1 mouse cellular context compared by ENCODE assay signal in the genomic region with DNA sequence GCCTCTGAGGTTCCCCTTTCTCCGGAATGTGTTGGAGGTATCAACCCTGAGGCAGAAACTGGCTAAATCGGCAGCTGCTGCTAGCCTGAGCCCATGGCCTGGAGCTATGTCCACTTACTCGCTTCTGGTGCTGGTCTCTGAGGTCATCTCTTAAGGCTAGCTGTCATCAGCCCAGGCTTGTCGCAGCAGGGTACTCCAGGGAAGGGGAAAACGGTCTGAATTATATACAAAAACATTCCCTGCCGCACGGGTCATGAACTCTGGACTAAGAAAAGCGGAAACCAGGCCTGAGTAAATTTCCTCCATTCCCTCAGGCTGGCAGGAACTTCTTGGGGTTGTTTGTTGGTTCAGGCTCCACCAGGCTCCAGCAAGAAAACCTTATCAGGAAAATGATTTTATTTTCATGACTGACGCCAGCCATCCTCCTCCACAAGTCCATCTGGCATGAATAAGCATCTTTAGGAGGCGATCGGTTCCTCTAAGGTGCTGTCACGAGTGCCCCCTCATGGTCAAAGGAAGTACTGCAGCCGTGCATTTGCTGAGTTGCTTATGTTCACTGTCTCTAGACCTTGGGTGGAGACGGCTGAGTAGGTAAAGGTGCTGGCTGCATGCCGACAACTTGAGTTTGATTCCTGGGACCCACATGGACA.
A peak's percentile ranks its signal among the peaks of the same experiment; 100 is the strongest.
TF ChIP-seq lines count a peak whose summit lies in the region.

No protein-coding gene starts in this region.

TF ChIP-seq in CH12.LX, 34 proteins besides CTCF, POLR2A, EP300 and RAD21:
- TF ChIP-seq IRF4 (IDR thresholded peaks at IDR 0.05; ENCODE audit: low read depth, low read length) (peak; percentile 76), PAX5 (IDR thresholded peaks at IDR 0.05; ENCODE audit: low read length) (no peak), ELF1 (IDR thresholded peaks at IDR 0.05; ENCODE audit: low read depth, low read length) (peak; percentile 67), BHLHE40 (IDR thresholded peaks at IDR 0.05; ENCODE audit: low read depth, low read length) (0 out of 2 replicates have a peak, but pooled peaks have one; percentile 46), ZNF384 (IDR thresholded peaks at IDR 0.05; ENCODE audit: low read depth, low read length) (no peak), ZC3H11A (IDR thresholded peaks at IDR 0.05; ENCODE audit: low read depth, low read length) (peak; percentile 62), POLR2AphosphoS2 (IDR thresholded peaks at IDR 0.05; ENCODE audit: low read depth, low read length) (no peak), E2F4 (IDR thresholded peaks at IDR 0.05; ENCODE audit: insufficient replicate concordance, low read depth, low read length) (peak; percentile 70; the same call in 1 of the 2 replicates), RCOR1 (conservative IDR thresholded peaks at IDR 0.05; ENCODE audit: low read depth, low read length) (no peak; the same call in 1 of the 2 replicates), ZKSCAN1 (IDR thresholded peaks at IDR 0.05; ENCODE audit: borderline replicate concordance, low read depth, low read length) (no peak), MAX (IDR thresholded peaks at IDR 0.05; ENCODE audit: low read length) (peak; percentile 88), SIN3A (IDR thresholded peaks at IDR 0.05; ENCODE audit: low read length) (peak; percentile 93), UBTF (IDR thresholded peaks at IDR 0.05; ENCODE audit: low read depth, low read length) (no peak), JUND (conservative IDR thresholded peaks at IDR 0.05; ENCODE audit: low read depth, low read length) (0 out of 2 replicates have a peak, but pooled peaks have one; percentile 28), USF1 (IDR thresholded peaks at IDR 0.05; ENCODE audit: low read depth, low read length) (no peak), TCF12 (IDR thresholded peaks at IDR 0.05; ENCODE audit: low read depth, low read length) (peak; percentile 79), MXI1 (IDR thresholded peaks at IDR 0.05; ENCODE audit: low read depth, low read length) (peak; percentile 80), ZMIZ1 (IDR thresholded peaks at IDR 0.05; ENCODE audit: low read depth, low read length) (no peak), MAFK (IDR thresholded peaks at IDR 0.05; ENCODE audit: insufficient replicate concordance, low read length) (peak; percentile 96), CHD2 (IDR thresholded peaks at IDR 0.05; ENCODE audit: low read length) (peak; percentile 45; the same call in 1 of the 2 replicates), NELFE (IDR thresholded peaks at IDR 0.05; ENCODE audit: low read depth, low read length) (peak; percentile 74; the same call in 1 of the 2 replicates), KAT2A (IDR thresholded peaks at IDR 0.05; ENCODE audit: insufficient replicate concordance, low read length) (0 out of 2 replicates have a peak, but pooled peaks have one; percentile 33), MAZ (IDR thresholded peaks at IDR 0.05; ENCODE audit: low read depth, low read length) (0 out of 2 replicates have a peak, but pooled peaks have one; percentile 60), NRF1 (IDR thresholded peaks at IDR 0.05; ENCODE audit: low read depth, low read length) (peak; percentile 49; the same call in 1 of the 2 replicates), JUN (IDR thresholded peaks at IDR 0.05; ENCODE audit: insufficient read depth, low read depth, low read length) (no peak), USF2 (conservative IDR thresholded peaks at IDR 0.05; ENCODE audit: low read depth, low read length) (no peak), TBP (conservative IDR thresholded peaks at IDR 0.05; ENCODE audit: low read depth, low read length) (peak; percentile 72; the same call in 1 of the 2 replicates), SMC3 (IDR thresholded peaks at IDR 0.05; ENCODE audit: low read depth, low read length) (peak; percentile 93), HCFC1 (IDR thresholded peaks at IDR 0.05; ENCODE audit: low read depth, low read length) (peak; percentile 63), ETS1 (conservative IDR thresholded peaks at IDR 0.05; ENCODE audit: low read depth, low read length) (no peak), GABPA (IDR thresholded peaks at IDR 0.05; ENCODE audit: insufficient replicate concordance, low read depth, low read length) (no peak), CHD1 (IDR thresholded peaks at IDR 0.05; ENCODE audit: low read depth, low read length) (0 out of 2 replicates have a peak, but pooled peaks have one; percentile 39), MYC (IDR thresholded peaks at IDR 0.05; ENCODE audit: low read depth, low read length) (peak; percentile 90), MEF2A (IDR thresholded peaks at IDR 0.05; ENCODE audit: borderline replicate concordance, low read depth, low read length) (peak; percentile 62; the same call in 1 of the 2 replicates)
